Mouse (Mus musculus): ENCODE measurements at regions not wholly inside any gene's neighbourhood (a gene's known extent, or its start where the extent isn't known, plus 50 kb on each side); places are given as distances from the start of the nearest gene placed in this dataset.

DNA sequence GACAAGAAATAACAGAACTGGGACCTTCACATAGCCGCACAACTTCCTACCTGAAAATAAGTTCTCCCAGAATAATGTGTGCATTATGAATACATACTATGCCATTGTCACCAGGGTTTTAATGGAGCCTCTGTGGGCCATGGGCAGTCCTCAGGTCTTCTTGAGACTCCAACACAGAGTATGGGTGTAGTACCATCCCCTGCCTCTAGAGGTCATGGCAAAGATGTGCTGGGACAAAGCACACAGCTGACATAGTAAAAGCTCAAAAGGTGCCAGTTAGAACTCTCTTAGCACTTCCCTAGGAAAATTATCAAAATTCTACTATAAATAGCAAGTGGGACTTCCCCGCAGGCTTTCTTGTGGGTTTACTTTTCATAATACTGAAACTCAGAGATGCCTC is 179.5 kb downstream of the Pdcd6ip start:
- no peaks in the 10 kb centered on the region for H3K27me3 ChIP-seq (ENCODE audit: control insufficient read depth, insufficient read depth, low read length)
- H3K27ac ChIP-seq (ENCODE audit: low read length) = no peak overlapping the region
- H3K4me3 ChIP-seq (ENCODE audit: low read length) = no peak overlapping the region
- WGBS = 69% methylated on average over 2 of the region's 2 CpGs
- H3K4me1 ChIP-seq (ENCODE audit: control insufficient read depth, insufficient read depth, low read length) = no peaks in the 10 kb centered on the region
- 0 out of 2 replicates have a peak, but pooled peaks cover 4% of the 10 kb centered on the region for H3K9me3 ChIP-seq (replicated peaks; ENCODE audit: control insufficient read depth, low read length)
- no peak overlapping the region for H3K4me2 ChIP-seq (ENCODE audit: low read depth, low read length)
- H3K36me3 ChIP-seq (ENCODE audit: control insufficient read depth, insufficient read depth) = no peaks in the 10 kb centered on the region
- no peak overlapping the region for H3K9ac ChIP-seq (ENCODE audit: low read length)
- ATAC-seq (replicated peaks; ENCODE audit: extremely low read depth, insufficient read depth, low FRiP score) = 0 out of 2 replicates have a peak, but pooled peaks have one; percentile 6

DNA sequence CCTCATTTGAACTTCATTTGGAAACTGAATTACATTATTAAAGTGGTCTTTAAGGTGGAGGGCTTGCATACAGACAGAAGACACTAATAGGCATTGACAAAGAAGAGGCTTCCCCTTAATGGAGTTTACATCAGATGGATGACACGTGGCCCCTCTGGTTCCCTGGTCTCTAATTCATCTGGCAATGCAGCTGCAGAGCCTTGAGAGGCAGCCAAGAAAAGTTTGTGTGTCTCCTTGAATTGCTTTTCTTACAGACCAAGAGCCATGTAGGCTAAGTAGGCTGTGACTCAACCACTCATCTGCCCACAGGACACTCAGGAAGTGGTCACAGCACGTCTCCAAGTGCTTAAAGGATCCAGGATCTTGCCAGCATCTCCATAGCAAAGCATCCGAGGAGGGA is 183.8 kb downstream of the Pdcd6ip start:
- WGBS = 65% methylated on average over 3 of the region's 3 CpGs
- H3K9ac ChIP-seq (ENCODE audit: low read length) = no peak overlapping the region
- ATAC-seq (replicated peaks; ENCODE audit: extremely low read depth, insufficient read depth, low FRiP score) = no peak
- H3K27ac ChIP-seq (ENCODE audit: low read length) = no peak overlapping the region
- 0 out of 2 replicates have a peak, but pooled peaks cover 4% of the 10 kb centered on the region for H3K9me3 ChIP-seq (replicated peaks; ENCODE audit: control insufficient read depth, low read length)
- no peak overlapping the region for H3K4me3 ChIP-seq (ENCODE audit: low read length)
- no peaks in the 10 kb centered on the region for H3K4me1 ChIP-seq (ENCODE audit: control insufficient read depth, insufficient read depth, low read length)
- no peaks in the 10 kb centered on the region for H3K27me3 ChIP-seq (ENCODE audit: control insufficient read depth, insufficient read depth, low read length)
- no peak overlapping the region for H3K4me2 ChIP-seq (ENCODE audit: low read depth, low read length)
- no peaks in the 10 kb centered on the region for H3K36me3 ChIP-seq (ENCODE audit: control insufficient read depth, insufficient read depth)

DNA sequence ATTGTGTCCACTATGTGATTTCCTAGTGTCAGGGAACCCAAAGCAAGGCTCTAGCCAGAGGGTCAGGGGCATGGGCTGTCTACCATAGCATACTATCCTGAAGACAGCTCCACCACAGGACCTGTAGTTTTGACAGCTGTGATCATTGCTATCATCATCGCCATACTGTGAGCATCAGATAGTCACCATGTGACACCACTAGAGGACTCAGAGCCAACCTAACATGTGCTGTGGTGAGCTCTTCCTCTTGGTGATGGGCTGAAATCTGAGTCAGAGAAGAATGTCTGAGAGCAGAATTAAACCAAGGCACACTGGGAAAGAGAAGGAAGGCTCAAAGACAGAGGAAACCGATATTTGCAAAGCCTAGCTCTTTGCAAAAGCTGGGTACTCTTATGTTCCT is 184.9 kb downstream of the Pdcd6ip start:
- H3K4me2 ChIP-seq (ENCODE audit: low read depth, low read length) = no peak overlapping the region
- ATAC-seq (replicated peaks; ENCODE audit: extremely low read depth, insufficient read depth, low FRiP score) = no peak
- H3K9me3 ChIP-seq (replicated peaks; ENCODE audit: control insufficient read depth, low read length) = 0 out of 2 replicates have a peak, but pooled peaks cover 4% of the 10 kb centered on the region
- H3K9ac ChIP-seq (ENCODE audit: low read length) = no peak overlapping the region
- H3K27ac ChIP-seq (ENCODE audit: low read length) = no peak overlapping the region
- H3K36me3 ChIP-seq (ENCODE audit: control insufficient read depth, insufficient read depth) = no peaks in the 10 kb centered on the region
- no peak overlapping the region for H3K4me3 ChIP-seq (ENCODE audit: low read length)
- 86% methylated on average over 2 of the region's 2 CpGs for WGBS
- no peaks in the 10 kb centered on the region for H3K4me1 ChIP-seq (ENCODE audit: control insufficient read depth, insufficient read depth, low read length)
- no peaks in the 10 kb centered on the region for H3K27me3 ChIP-seq (ENCODE audit: control insufficient read depth, insufficient read depth, low read length)

DNA sequence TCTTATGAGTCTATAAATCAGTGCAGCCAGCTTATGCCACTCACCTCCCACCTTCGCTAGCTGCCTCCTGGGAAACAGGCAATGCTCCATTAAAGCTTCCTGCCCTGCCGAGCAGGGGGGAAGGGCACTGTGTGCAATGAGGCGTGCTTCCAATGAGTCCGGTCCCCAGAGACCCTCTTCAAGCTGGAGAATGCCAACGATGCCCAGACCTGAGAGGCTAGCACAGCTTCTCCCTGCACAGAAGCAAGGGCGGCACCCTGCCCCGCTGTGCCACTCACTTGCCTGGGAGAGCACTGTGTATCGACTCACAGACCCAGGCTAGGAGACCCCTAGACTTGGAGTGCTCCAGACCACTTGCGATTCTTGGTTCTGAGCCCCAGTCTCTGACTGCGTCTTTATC is 188.3 kb downstream of the Pdcd6ip start:
- H3K4me2 ChIP-seq (ENCODE audit: low read depth, low read length) = no peak overlapping the region
- H3K9ac ChIP-seq (ENCODE audit: low read length) = no peak overlapping the region
- ATAC-seq (replicated peaks; ENCODE audit: extremely low read depth, insufficient read depth, low FRiP score) = no peak
- no peak overlapping the region for H3K4me3 ChIP-seq (ENCODE audit: low read length)
- no peak overlapping the region for H3K27ac ChIP-seq (ENCODE audit: low read length)
- no peaks in the 10 kb centered on the region for H3K4me1 ChIP-seq (ENCODE audit: control insufficient read depth, insufficient read depth, low read length)
- H3K36me3 ChIP-seq (ENCODE audit: control insufficient read depth, insufficient read depth) = no peaks in the 10 kb centered on the region
- WGBS = 64% methylated on average over 10 of the region's 10 CpGs
- no peaks in the 10 kb centered on the region for H3K27me3 ChIP-seq (ENCODE audit: control insufficient read depth, insufficient read depth, low read length)
- 0 out of 2 replicates have a peak, but pooled peaks cover 1% of the 10 kb centered on the region for H3K9me3 ChIP-seq (replicated peaks; ENCODE audit: control insufficient read depth, low read length)

DNA sequence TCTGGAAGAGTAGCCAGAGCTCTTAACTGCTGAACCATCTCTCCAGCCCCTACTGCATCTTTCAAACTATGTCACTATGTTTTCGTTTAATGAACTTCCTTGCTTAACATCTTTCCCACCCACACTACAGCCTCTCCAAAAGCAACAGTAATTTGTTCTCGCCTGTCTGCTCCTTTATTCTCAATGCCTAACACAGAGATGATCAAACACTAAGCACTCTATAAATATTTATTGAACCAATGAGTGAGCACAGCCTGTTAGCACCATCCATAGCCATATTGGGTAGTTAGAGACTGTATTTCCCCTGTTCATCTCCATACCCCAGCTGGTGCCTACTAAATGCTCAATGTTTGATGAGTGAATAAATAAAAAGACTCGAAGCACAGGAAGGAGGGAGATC is 189.6 kb downstream of the Pdcd6ip start:
- no peaks in the 10 kb centered on the region for H3K9me3 ChIP-seq (replicated peaks; ENCODE audit: control insufficient read depth, low read length)
- H3K9ac ChIP-seq (ENCODE audit: low read length) = no peak overlapping the region
- no peak overlapping the region for H3K4me2 ChIP-seq (ENCODE audit: low read depth, low read length)
- no peak overlapping the region for H3K27ac ChIP-seq (ENCODE audit: low read length)
- whole genome bisulfite sequencing = 62% methylated on average over 3 of the region's 3 CpGs
- H3K4me3 ChIP-seq (ENCODE audit: low read length) = no peak overlapping the region
- no peak for ATAC-seq (replicated peaks; ENCODE audit: extremely low read depth, insufficient read depth, low FRiP score)
- H3K4me1 ChIP-seq (ENCODE audit: control insufficient read depth, insufficient read depth, low read length) = no peaks in the 10 kb centered on the region
- no peaks in the 10 kb centered on the region for H3K27me3 ChIP-seq (ENCODE audit: control insufficient read depth, insufficient read depth, low read length)
- H3K36me3 ChIP-seq (ENCODE audit: control insufficient read depth, insufficient read depth) = no peaks in the 10 kb centered on the region

DNA sequence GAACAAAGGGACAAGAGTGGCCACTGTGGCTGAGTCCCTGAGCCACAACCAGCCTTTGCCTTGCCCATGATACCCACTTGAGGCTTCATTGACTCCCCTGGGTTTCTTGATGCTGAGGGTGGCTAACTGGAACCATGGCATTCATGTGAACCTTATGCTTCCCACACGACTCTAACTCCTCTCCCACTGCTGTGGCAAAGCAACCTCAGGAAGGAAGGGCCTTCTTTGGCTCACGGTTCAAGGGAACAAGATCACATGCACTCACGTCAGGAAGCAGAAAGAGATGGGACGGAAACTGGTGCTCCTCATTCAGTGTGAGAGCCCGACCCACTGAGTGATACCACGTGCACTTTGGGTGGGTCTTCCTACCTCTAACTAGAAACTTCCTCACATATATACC is 190.3 kb downstream of the Pdcd6ip start:
- no peak for ATAC-seq (replicated peaks; ENCODE audit: extremely low read depth, insufficient read depth, low FRiP score)
- H3K9ac ChIP-seq (ENCODE audit: low read length) = no peak overlapping the region
- no peaks in the 10 kb centered on the region for H3K36me3 ChIP-seq (ENCODE audit: control insufficient read depth, insufficient read depth)
- WGBS = 82% methylated on average over 6 of the region's 6 CpGs
- no peaks in the 10 kb centered on the region for H3K9me3 ChIP-seq (replicated peaks; ENCODE audit: control insufficient read depth, low read length)
- no peak overlapping the region for H3K4me3 ChIP-seq (ENCODE audit: low read length)
- H3K4me2 ChIP-seq (ENCODE audit: low read depth, low read length) = no peak overlapping the region
- no peaks in the 10 kb centered on the region for H3K4me1 ChIP-seq (ENCODE audit: control insufficient read depth, insufficient read depth, low read length)
- no peak overlapping the region for H3K27ac ChIP-seq (ENCODE audit: low read length)
- no peaks in the 10 kb centered on the region for H3K27me3 ChIP-seq (ENCODE audit: control insufficient read depth, insufficient read depth, low read length)

DNA sequence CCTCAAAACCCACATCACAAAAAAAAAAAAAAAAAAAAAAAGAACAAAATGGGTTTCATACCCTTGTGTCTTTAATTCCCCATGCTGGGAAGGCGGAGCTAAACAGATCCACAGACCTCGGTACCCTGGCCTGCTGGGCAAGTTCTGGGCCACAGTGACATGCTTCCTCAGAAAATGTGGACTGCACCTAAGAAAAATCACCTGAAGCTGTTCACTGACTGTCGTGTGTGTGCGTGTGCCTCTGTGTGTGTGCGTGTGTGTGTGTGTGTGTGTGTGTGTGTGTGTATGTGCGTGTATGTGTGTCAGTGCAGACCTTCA is 192.4 kb downstream of the Pdcd6ip start:
- Histone ChIP-seq H3K4me3 (ENCODE audit: low read length) (no peak overlapping the region), H3K9me3 (replicated peaks; ENCODE audit: control insufficient read depth, low read length) (no peaks in the 10 kb centered on the region), H3K27me3 (ENCODE audit: control insufficient read depth, insufficient read depth, low read length) (no peaks in the 10 kb centered on the region), H3K4me1 (ENCODE audit: control insufficient read depth, insufficient read depth, low read length) (no peaks in the 10 kb centered on the region), H3K27ac (ENCODE audit: low read length) (no peak overlapping the region), H3K9ac (ENCODE audit: low read length) (no peak overlapping the region), H3K4me2 (ENCODE audit: low read depth, low read length) (no peak overlapping the region), H3K36me3 (ENCODE audit: control insufficient read depth, insufficient read depth) (no peaks in the 10 kb centered on the region)
- no peak for ATAC-seq (replicated peaks; ENCODE audit: extremely low read depth, insufficient read depth, low FRiP score)
- 83% methylated on average over 6 of the region's 6 CpGs for WGBS

DNA sequence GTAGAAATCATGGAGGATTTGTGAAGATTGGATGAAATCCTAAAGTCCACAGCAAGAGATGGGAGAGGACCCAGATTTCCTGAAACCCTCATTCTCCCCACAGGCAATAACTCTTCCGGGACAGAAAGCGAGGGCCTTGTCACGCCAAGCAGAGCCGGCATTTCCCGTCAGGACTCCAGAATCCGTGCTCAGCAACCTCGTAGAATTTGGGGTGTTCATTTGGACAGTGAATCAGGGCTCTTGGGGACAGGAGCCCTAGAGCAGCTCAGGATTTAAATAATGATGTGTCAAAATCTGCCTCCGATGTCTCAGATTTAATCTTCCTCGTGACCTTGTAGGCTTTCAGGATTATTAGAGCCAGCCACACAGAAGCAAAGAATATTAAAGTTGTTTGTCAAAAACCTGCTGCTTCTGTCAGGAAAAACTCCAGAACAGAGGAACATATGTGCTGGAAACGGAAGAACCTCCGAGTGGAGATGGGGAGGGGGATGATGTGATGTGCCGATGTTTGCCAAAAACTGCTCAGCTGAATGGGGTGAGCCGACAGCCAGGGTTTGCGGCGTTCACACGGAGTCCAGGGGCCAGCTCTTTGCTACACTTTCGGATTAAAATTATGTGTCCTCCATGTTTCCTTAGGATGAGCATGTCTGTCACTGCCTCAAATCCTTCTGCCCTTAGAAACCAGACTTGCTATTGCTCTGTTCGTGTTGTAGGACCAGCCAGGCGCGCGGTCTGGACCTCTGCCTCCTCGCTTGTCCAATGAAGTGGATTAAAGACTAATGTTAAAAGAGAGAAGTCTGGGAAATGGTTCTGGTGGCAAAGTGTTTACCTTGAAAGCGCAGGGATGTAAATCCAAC is 193.0 kb downstream of the Pdcd6ip start:
- Histone ChIP-seq H3K4me3 (ENCODE audit: low read length) (no peak overlapping the region), H3K4me1 (ENCODE audit: control insufficient read depth, insufficient read depth, low read length) (no peaks in the 10 kb centered on the region), H3K36me3 (ENCODE audit: control insufficient read depth, insufficient read depth) (no peaks in the 10 kb centered on the region), H3K4me2 (ENCODE audit: low read depth, low read length) (no peak overlapping the region), H3K27ac (ENCODE audit: low read length) (no peak overlapping the region), H3K9ac (ENCODE audit: low read length) (no peak overlapping the region), H3K9me3 (replicated peaks; ENCODE audit: control insufficient read depth, low read length) (no peaks in the 10 kb centered on the region), H3K27me3 (ENCODE audit: control insufficient read depth, insufficient read depth, low read length) (no peaks in the 10 kb centered on the region)
- 79% methylated on average over 23 of the region's 23 CpGs for WGBS
- no peak for ATAC-seq (replicated peaks; ENCODE audit: extremely low read depth, insufficient read depth, low FRiP score)

DNA sequence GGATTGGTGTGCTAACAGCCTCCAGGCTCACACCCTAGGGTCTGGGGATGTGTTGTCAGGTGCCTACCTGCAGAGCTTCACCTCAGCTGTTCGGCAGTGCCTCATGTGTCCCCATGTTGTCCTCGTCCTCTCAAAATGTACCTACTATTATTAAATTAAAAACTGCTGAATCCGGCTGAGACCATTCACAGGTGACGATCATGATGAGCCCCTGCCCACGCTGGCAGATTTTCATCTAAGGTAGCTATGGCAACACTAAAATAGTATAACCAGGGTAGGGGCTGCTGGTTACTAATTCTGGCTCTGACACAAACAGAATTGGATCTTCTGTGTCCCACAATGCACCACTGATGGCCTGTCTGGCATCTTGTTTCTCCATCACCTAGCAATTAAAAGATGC is 196.8 kb downstream of the Pdcd6ip start:
- H3K4me2 ChIP-seq (ENCODE audit: low read depth, low read length) = no peak overlapping the region
- no peaks in the 10 kb centered on the region for H3K27me3 ChIP-seq (ENCODE audit: control insufficient read depth, insufficient read depth, low read length)
- no peaks in the 10 kb centered on the region for H3K4me1 ChIP-seq (ENCODE audit: control insufficient read depth, insufficient read depth, low read length)
- H3K36me3 ChIP-seq (ENCODE audit: control insufficient read depth, insufficient read depth) = no peaks in the 10 kb centered on the region
- H3K27ac ChIP-seq (ENCODE audit: low read length) = no peak overlapping the region
- H3K9me3 ChIP-seq (replicated peaks; ENCODE audit: control insufficient read depth, low read length) = no peaks in the 10 kb centered on the region
- no peak overlapping the region for H3K4me3 ChIP-seq (ENCODE audit: low read length)
- no peak for ATAC-seq (replicated peaks; ENCODE audit: extremely low read depth, insufficient read depth, low FRiP score)
- WGBS = 86% methylated on average over 5 of the region's 5 CpGs
- H3K9ac ChIP-seq (ENCODE audit: low read length) = no peak overlapping the region
